Mouse (Mus musculus): Measurements from ENCODE around the gene Gm15737. TPM values are rescaled to one million over a fixed set of nuclear protein-coding genes. Genes with fewer than 3 reads are reported as not detected.

Gene Gm15737
- polyA plus RNA-seq, 1 experiment: not detected

DNA sequence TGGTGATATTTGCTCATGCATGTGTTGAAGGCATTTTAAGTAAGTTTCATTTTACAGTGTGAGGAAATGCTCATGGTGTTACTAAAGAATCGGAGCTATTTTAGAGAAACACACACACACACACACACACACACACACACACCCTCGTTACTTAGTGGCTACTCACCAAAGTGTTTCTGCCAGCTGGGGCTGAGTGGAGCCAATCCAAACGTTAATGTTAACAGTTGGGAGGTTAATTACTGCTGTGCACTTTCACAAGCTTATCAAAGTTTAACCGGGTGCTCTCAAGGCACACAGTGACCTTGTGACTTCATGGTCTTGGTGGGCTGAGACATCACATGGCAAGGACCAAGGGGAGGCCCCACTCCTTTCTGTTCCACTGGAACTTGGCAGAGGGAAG, 52.7 kb downstream of the Gm15737 start:
- no peak overlapping the region for H3K4me3 ChIP-seq (ENCODE audit: control insufficient read depth, low read depth, low read length)
- no peaks in the 10 kb centered on the region for H3K4me1 ChIP-seq (ENCODE audit: control insufficient read depth, insufficient read depth, low read length)
- no peak for TF ChIP-seq POLR2A (IDR thresholded peaks at IDR 0.05; ENCODE audit: control insufficient read depth, low read depth, low read length)
- no peak for TF ChIP-seq CTCF (IDR thresholded peaks at IDR 0.05; ENCODE audit: control insufficient read depth, insufficient read depth, insufficient replicate concordance, low read depth, low read length)
- no peak overlapping the region for H3K27ac ChIP-seq (ENCODE audit: control insufficient read depth, insufficient read depth, low read depth, low read length)
- H3K36me3 ChIP-seq (ENCODE audit: control insufficient read depth, insufficient read depth, low read length): no peaks in the 10 kb centered on the region
- no peaks in the 10 kb centered on the region for H3K27me3 ChIP-seq (ENCODE audit: control insufficient read depth, insufficient read depth, low read length)

DNA sequence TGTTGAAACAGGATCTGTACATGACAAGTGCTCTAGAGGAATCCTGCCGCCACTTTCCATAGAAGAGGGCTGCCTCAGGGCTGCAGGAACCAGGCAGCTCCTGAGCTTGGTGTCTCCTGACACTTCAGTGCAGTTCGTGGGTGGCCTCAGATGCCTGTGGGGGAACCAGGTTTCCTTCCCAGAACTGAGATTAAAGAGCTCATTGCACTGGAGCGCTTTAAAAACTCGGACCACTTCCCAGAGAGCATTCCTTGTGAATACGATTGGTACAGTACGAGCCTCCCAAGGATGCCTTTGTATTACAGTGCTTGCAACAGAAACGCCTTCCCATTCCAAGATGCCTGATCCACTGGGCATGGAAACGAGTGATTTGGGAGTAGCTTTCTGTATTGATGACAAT, 55.4 kb downstream of the Gm15737 start:
- H3K36me3 ChIP-seq (ENCODE audit: control insufficient read depth, insufficient read depth, low read length): no peaks in the 10 kb centered on the region
- no peaks in the 10 kb centered on the region for H3K4me1 ChIP-seq (ENCODE audit: control insufficient read depth, insufficient read depth, low read length)
- no peak overlapping the region for H3K4me3 ChIP-seq (ENCODE audit: control insufficient read depth, low read depth, low read length)
- H3K27me3 ChIP-seq (ENCODE audit: control insufficient read depth, insufficient read depth, low read length): no peaks in the 10 kb centered on the region
- H3K27ac ChIP-seq (ENCODE audit: control insufficient read depth, insufficient read depth, low read depth, low read length): no peak overlapping the region
- TF ChIP-seq CTCF (IDR thresholded peaks at IDR 0.05; ENCODE audit: control insufficient read depth, insufficient read depth, insufficient replicate concordance, low read depth, low read length) (no peak), POLR2A (IDR thresholded peaks at IDR 0.05; ENCODE audit: control insufficient read depth, low read depth, low read length) (no peak)

- Histone ChIP-seq H3K27ac (ENCODE audit: control insufficient read depth, insufficient read depth, low read depth, low read length) (no peak overlapping the region), H3K36me3 (ENCODE audit: control insufficient read depth, insufficient read depth, low read length) (no peaks in the 10 kb centered on the region), H3K4me1 (ENCODE audit: control insufficient read depth, insufficient read depth, low read length) (no peaks in the 10 kb centered on the region), H3K4me3 (ENCODE audit: control insufficient read depth, low read depth, low read length) (no peak overlapping the region), H3K27me3 (ENCODE audit: control insufficient read depth, insufficient read depth, low read length) (no peaks in the 10 kb centered on the region)
- TF ChIP-seq POLR2A (IDR thresholded peaks at IDR 0.05; ENCODE audit: control insufficient read depth, low read depth, low read length): no peak
- TF ChIP-seq CTCF (IDR thresholded peaks at IDR 0.05; ENCODE audit: control insufficient read depth, insufficient read depth, insufficient replicate concordance, low read depth, low read length): no peak
These were observed 59.1 kb downstream of the Gm15737 start for GRCm38 (mm10) chr6:92928261-92928660.

Other genes with a start within 250 kb of the Gm15737 start
- 1.4 and 1.5 TPM in 2 replicates for gene Prickle2, start 163.2 kb upstream of the Gm15737 start, polyA plus RNA-seq (2012; rRNA removed)
- gene A730049H05Rik, start 52.9 kb upstream of the Gm15737 start, polyA plus RNA-seq (2012; rRNA removed): 0.08 TPM in 1 of 2 replicates, not detected in the other
- gene Adamts9, start 74.1 kb downstream of the Gm15737 start, polyA plus RNA-seq (2012; rRNA removed): 1.3 TPM in 2 replicates

Data from testis, adult 2 months (tissue).